Mouse (Mus musculus) frontal cortex, postnatal 14 days (tissue): ENCODE measurements around the gene Sec1.

Experiments
- DNase-seq, 2 experiments: peaks; one replicate each; pipeline ENCODE4 v3.0.0; 2022; ENCODE audit warnings: low spot score in 2 of 2

The Sec1 gene

DNA sequence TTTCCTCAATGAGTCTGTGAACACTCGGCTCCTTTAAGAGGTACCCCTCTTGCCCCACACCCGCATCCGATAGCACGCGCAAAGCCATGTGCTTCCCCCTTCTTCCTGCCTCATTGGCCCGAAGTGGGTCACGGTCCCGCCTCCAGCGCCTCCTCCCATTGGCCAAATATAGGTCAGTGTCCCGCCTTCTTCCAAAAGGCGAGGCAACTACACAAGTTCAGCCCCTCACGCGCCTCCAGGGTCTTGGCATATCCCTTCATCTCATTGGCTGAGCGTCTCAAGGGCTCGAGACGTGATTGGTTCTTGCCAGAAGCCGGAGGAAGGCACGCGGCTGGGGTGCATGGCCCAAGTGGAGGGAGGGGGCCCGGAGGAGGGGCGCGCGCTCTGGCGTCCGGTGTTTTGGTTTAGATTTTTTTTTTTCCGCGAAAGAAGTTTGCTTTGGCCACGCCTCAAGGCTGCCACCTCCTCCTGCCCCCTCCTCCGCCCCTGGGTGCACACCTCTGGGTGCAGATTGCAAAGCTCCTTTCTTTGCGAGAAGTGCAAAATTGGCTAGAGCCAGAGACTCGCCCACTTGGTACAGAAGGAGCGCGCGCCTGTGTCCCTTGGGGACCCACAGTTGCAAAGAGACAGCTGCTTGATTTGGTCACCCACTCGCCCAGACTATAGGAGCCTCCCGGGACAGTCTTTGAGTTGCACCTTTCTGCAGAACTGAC, 10.7 kb upstream of the Sec1 start, which contains the start of gene Dbp:
Dbp (plus strand) TSS at position 359 of the 713 bp plus-strand sequence.
- peak; percentile 99 to 100 for DNase-seq

DNA sequence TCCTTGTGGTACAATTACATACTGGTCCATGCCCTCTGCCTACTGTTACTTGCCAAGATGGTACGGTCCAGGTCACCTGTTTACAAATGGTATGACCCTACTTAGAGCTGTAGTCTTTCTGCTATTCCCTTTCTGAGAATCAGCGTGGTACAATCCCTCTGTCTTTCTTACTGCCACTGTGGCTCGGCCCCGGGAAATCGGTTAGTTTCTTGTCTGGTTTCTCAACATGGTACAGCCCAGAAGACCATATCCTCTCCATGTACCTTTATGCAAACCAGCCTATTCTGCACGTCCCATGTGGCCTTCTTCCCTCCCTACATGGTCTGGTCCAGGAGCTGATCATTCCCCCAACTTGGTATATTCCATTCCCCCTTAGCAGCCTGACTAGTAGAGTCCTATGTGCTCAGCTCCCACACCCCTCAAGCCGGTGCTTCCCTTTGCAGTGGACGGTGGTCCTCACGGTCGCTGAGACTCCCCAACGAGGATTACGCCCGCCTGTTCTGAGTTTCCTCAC, 9.9 kb upstream of the Sec1 start:
- DNase-seq = peak; percentile 69 to 86

DNA sequence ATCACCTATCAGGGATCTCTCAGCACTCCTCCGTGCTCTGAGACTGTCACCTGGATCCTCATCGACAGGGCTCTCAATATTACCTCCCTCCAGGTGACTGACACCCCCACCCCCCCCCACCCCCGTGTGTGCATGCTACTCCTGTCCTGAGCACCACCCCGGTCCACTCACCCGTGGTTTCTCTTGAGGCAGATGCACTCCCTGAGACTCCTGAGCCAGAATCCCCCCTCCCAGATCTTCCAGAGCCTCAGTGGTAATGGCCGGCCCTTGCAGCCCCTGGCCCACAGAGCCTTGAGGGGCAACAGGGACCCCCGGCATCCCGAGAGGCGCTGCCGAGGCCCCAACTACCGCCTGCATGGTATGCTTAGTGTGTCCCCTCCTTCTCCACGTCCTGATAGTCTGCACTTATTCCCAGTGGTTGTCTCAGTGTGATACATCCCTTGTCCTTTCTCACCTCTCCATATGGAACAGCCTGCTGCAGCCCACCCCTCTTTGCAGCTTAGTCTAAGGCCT, 9.4 kb upstream of the Sec1 start:
- peak in 1 of 2 experiments; percentile 46 for DNase-seq

DNA sequence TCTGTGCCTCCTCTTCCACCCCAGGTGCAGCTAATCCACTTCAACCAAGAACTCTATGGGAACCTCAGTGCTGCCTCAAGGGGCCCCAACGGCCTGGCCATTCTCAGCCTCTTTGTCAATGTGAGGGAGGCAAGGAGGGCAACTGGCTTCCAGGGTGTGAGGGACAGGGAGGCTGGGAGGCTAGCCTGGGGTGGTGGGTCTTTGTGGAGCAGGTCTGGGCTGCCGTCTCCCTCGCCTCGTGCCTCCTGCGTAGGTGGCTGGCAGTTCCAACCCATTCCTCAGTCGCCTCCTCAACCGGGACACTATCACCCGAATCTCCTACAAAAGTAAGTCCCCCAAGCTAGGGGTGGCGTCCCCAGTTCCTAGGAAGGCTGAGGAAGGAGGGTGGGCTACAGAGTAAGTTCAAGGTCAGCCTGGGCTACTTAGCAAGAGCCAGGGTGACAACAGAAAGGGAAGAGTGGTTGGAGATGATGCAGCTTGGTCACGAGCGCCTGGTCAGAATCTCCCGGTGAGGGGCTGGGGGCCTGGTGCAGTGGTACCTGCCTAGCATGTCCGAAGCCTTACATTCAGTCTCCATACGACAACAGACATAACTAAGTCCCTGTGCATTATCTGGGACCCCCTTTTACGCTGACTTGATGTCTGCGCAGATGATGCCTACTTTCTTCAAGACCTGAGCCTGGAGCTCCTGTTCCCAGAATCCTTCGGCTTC, 8.8 kb upstream of the Sec1 start:
- DNase-seq = no peak

DNA sequence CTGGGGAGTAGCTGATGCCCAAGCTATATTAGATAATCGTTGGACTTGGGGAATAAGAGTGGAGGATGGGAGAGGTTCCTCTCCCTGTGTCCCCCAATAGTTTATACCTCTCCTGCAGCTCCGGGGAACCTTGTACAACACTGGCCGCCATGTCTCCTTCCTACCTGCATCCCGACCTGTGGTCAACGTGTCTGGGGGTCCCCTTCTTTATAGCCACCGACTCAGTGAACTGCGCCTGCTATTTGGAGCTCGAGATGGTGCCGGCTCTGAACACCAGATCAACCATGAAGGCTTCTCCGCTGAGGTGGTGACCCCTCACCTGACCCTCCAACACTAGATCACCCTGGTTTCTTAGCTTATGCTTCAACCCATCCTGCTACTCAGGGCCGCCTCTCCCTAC, 8.1 kb upstream of the Sec1 start:
- DNase-seq = no peak

DNA sequence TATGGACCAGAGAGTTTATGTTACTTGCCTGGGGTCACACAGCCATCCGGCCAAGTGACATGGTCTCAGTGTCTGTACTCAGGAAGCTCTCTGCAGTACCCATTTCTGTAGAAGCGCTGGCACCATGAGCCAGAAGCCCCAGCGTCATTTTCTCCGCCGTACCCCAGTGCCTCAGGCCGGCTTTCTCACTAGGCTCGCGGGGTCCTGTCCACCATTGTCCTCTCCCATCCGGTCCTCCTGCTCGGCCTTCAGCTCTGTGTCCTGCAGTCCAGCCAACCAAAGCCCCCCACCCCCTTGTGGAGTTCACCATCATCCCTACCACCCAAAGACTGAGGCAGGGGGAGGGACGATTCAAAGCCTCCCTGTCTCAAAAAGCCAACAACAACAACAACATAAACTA, 7.4 kb upstream of the Sec1 start:
- no peak for DNase-seq

DNA sequence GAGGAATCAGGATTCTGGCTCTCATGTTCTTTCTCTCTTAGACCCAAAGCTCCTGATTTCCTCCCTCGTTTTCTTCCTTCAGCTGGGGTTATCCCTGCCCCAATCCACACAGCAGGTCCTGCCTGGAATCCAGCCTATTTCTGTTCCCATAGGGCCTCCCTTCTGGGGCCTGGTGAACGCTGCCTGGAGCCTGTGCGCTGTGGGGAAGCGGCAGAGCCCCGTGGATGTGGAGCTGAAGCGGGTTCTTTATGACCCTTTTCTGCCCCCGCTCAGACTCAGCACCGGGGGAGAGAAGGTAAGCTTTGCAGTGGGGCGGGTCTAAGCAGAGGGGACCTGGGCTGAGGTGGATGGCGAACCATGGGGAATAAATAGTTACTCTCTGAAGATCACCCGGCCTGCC, 6.9 kb upstream of the Sec1 start:
- DNase-seq = no peak

DNA sequence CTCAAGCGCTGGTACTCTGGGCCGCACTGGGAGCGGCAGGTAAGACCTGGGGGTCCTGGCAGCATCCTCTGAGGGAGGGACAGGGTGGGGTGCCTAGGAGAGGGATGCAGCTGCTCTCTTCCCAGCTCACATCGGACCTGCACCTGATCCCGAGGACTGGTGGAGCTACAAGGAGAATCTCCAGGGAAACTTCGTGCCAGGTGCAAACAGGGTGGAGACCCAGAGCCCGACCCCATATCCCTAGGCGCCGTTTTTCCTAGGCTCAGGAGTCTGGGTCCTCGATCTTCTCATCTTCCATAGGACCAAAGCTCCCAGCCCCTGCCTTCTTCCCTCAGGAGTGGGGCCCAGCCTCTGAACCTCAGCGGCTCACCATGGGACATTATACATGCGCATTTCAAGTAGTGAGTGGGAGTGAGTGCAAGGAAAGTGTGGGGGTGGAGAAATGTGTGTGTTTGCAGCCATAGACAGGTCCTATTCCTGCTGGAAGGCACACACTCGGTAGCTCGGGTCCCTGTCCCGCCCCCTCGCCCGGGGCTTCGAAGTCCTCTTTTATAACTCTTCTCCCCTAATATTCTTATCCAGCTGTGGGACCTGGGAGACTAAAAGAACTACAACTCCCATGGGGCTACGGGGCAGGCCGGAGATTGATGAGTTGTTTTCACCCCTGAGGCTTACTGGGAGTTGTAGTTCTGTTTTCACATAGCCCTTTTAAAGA, 6.3 kb upstream of the Sec1 start:
- peak; percentile 71 to 83 for DNase-seq

DNA sequence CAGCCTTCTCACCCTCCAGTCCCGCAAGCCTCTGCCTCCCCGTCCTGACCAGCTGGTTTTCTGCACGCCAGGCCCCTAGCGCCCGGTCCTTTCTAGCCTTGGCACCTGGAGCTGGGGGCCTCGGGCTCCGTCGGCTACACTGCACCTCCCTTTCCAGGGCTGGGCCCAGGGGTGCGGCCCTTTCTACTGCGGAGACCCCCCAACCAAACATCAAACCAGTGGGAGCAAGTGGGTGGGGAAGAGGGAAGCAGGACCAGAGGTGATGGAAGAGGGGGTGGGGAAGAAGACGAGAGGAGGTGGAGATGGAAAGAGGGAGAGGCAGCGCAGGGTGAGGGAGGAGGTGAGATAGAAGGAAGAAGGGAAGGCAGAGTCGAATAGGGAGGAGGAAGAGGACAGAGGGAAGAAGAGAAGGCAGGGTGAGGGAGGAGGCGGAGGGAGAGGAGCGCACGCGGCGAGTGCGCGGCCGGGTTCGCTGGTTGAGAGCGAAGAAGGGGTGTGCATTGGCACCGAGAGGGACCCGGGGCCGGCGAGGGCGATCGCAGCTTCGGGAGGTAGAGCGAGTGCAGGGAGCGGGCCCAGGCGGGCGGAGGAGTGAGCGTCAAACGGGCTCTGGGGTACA, 5.4 kb upstream of the Sec1 start, which contains the start of gene Car11:
Car11 (plus strand) TSS at position 321 of the 619 bp plus-strand sequence.
- DNase-seq = peak; percentile 40 to 57

DNA sequence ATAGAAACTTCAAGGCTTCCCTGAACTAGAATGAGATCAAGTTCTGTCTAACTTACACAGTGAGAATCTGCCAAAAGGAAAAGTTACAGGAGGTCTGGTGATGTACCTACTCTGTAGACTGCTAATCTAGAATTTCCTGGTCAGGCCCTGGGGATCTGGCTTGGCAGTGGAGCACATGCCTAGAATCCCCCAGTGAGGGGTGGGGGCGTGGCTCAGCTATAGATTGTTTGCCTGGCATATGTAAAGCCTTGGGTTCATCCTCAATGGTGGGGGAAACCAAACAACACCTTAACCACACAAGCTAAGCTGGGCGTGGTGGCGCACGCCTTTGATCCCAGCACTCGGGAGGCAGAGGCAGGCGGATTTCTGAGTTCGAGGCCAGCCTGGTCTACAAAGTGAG, 3.7 kb upstream of the Sec1 start:
- DNase-seq = no peak

DNA sequence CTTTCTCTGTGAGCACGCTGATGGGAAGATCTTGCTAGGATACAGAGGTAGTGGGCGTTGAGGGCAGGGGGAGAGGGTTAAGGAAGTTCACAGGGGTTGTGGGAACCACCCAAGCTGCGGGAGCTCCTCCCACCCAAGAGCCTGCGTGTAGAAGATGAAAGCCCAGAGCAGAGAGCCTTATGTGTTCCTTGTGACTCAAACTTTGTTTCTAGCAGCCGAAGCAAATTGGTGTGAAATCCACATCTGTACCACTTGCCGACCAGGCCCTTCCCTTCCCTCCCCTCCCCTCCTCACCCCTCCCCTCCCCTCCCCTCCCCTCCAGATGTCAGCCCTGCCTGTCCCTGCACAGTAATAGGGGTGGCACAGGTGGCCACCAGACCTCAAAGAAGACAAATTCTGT, 896 bp upstream of the Sec1 start:
- DNase-seq = no peak

DNA sequence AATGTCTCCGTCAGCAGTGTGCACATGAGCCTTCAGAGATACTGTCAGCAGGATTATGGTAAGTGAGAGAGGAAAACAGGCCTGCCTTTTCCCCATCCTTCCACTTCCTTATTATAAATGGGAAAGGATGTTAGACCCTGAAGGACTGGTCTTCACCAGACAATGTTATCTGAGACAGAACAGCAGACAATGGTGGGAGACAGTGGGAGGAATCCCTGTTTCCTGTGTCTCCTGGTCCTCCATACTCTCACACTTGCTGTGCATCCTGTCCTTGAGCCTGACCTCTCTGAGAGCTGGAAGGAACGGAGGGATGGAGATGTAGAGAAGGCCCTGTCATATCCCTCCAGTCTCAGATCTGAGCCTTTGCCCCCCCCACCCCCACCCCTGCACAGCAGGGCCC, 1.8 kb downstream of the Sec1 start:
- DNase-seq = no peak

DNA sequence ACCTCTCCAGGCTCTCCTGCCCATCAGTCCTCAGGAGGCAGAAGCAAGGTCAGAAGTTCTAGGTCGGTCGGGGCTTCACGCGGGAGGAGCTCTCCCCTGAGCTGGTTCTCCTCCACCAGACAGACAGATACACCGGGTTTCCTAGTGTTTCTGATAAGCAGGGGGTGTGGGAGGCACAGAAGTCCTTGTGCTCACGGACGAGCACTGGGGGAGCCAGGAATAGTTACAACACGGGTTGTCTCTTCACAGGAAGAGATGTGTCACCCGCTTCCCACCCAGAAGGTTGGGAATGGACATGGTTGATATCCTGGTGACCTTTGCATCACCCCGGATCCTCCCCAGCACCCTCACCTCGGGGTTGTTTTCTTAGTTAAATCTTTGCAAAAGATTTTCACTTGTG, 4.4 kb downstream of the Sec1 start:
- DNase-seq = no peak

DNA sequence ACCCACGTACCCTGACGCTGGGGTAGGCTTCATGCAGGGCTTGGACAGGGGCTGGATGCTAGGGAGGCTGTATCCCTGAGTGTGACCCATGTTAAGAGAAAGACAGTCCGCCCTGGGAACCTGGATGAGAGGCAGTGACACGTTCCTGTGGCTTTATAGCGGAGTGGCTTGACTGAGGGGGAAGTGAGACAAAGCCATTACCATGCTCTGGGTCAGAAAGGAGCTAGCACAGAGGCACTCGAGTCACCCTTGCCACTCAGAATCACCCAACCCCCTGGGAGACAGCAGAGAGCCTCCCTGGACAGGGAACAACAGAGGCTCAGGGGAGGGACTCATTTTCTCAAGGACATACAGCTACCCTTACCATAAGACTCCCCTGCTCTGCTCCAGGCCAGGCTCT, 5.1 kb downstream of the Sec1 start:
- DNase-seq = no peak

DNA sequence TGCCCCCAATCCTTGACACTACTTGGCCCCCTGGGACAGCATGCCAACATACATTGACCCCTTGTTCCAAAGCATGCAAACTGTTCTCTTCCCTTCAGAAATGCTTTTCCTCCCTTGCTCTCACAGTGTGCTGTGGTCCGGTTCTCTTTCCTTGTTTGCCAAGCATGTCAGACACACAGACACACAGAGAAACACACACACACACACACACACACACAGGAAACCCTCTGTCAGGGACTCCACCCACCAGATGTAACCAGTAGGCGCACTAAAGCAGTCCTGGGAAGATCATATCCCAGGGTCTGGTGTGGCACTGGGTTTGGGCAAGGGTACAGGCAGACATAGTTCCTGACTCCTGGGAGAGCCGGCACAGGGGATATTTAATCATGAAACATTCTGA, 7.4 kb downstream of the Sec1 start:
- DNase-seq = no peak

DNA sequence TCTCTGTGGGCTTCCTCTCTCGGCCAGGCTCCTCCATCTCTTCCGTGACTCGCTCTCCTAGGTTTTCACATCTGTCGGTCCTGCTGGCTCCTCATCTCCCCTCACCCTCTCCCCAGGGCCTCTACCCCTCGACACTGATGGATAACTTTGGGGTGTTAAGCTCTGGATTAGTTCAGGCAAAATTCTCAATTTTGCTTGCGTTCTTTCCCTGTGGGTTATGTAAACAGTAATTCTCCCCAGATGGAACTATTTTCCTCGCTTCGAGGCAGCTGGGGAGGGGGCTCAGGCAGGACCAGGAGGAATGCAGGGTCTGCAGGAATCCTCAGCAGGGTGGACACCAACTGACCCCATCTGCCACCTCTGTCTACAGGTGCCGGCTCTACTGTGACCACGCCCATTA, 8.4 kb downstream of the Sec1 start:
- DNase-seq = no peak

DNA sequence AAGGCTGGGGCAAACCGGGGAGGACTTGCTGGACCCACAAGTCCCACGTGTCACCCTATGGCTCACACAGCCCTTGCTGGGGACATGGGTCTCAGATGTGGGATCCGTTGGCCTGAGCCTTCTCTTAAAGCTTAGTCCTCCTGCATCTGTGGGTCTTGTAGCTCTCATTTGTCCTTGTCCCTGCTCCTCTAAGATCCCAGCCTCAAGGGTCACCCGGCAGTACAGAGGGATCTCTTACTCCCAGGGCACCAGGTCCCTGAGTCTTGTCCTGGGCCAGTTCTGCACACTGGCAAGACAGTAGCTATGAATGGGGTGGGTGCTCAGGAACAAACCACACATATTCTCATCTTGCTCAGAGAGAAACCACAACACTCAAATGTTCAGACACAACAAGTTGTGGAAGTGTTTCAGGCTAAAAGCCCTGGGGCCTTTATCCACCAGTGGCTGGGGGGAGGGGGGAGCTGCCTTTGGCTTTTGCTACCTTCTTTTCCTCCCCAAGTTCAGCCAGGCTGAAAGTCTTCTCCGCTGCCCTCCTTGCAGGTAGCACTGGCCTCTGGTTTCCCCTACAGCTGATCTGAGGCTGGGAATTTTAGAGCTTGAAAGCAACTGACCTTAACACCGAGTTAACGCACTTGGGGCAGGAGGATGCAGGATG, 10.7 kb downstream of the Sec1 start, which contains the start of gene Ntn5:
Ntn5 (plus strand) TSS at position 627 of the 655 bp plus-strand sequence.
- no peak for DNase-seq

DNA sequence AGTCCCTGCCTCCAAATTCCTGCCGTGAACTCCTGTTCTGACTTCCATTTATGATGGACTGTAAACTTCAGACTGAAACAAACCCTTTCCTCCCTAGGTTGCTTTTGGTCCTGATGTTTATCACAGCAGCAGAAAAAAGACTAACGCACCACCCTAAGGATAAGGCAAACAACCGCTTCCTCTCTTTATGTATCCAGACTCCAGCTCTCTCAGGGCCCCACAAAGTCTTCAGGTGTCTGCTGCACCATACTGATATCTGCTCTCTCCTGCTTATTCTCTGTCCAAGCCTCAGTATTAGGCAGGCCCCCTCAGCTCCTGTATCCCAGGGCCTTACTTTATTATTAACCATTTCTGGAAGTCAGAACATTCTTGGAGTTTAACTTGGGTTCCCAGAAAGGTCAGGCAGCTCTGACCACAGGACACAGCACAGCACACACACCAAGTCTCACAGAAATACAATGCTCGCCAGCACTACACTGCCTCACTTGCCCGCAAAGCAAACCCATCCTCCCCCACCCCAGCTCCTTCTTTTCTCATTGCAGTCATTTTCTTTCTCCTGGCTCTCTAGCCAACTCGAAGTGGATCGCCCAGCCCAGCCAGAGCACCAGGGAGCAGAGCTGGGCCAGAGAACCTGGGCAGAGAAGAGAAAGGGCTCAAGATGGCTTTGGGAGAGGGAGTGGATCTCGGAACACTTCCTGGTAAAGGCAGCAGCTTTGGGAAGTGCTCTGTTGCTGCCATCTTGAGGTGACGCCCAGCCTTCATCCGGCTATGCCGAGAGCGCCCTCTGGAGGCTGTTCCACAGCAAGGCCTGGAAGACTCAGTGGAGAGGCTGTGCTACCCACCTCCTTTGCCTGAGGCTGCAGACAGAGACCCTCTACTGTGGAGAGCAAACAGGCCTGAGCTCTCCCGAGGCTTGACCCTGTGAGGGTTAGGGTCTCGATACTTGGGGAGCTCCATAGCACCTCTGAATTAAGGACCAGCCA, 11.8 kb downstream of the Sec1 start:
- DNase-seq = peak; percentile 68 to 76

DNA sequence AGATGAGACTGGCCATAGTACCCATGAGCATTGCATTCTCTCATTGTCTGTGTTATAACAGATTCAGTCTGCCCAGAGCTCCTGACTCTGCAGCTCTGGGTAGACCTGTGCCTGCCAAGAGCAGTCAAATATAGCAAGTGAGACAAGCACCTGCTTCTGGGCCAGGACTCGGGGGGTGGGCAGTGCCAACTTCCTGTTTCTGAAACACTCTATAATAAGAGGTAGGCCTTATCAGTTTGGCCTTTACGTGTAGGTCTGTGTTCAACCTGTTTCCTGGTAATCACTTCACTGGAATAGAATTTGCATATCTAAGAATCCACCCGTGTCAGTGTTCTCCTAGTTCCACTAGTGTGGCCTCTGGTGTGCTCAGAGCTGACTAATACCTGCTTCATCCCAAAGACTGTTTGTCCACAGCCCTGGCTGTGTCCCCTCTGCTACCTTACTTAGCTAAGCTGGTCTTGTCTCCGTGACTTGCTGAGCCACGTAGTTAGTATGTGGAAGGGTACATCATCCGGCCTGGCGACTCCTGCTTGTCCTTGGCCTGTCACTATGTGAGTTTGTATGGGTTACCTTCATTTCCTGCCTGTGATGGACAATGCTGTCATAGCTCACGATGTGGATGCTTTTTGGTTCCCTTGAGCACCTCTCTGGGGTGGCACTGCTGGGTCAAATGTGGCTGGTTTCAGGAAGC, 13.0 kb downstream of the Sec1 start:
- DNase-seq = no peak
